Mouse (Mus musculus) ES-E14 (cell line): ENCODE results near the gene 2310039H08Rik.

ENCODE experiments used
- CHD2 ChIP-seq: IDR thresholded peaks from 2 replicates; pipeline ENCODE4 v1.6.1; 2014; ENCODE audit warnings: mild to moderate bottlenecking, low read depth, low read length, inconsistent platforms
- HCFC1 ChIP-seq: IDR thresholded peaks from 2 replicates; pipeline ENCODE4 v1.6.1; 2012; ENCODE audit warnings: low read length, inconsistent platforms, borderline replicate concordance; ENCODE audit not compliant: insufficient read depth
- ZC3H11A ChIP-seq: IDR thresholded peaks from 2 replicates; pipeline ENCODE4 v1.6.1; 2012; ENCODE audit warnings: low read depth, mild to moderate bottlenecking, inconsistent platforms, low read length, borderline replicate concordance

GRCm38 (mm10) chr17:46781876-46782275 lies 9.4 kb downstream of the 2310039H08Rik start:
- TF ChIP-seq HCFC1 (no peak), CHD2 (no peak), ZC3H11A (no peak)
